Mouse (Mus musculus) liver (tissue): Measurements from ENCODE around the gene Sema3e.

Source experiments
- DNase-seq: peaks from one replicate; pipeline ENCODE4 v3.0.0-alpha.2; 2020; ENCODE audit warnings: mixed read lengths

Gene Sema3e

GRCm38 (mm10) chr5:14089875-14090608 is 65.0 kb downstream of the Sema3e start:
- no peak for DNase-seq

DNA sequence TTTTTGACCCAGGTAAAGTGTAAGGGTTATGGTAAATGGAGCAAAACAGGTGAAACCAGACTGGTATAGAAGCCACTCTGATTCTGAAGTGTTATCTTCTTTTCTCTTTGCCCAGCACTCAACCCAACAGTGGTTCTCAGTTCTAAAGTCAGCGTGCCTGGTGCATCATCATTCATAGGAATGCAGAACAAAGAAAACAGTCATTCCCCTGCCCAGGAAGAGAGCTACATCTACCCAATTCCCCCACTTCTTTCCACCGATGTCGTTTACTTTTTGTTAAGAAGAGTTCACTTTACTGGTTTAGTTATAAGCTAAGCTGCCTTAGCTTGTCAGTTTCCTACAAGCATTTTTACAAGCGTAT is 65.5 kb downstream of the Sema3e start:
- DNase-seq: no peak

DNA sequence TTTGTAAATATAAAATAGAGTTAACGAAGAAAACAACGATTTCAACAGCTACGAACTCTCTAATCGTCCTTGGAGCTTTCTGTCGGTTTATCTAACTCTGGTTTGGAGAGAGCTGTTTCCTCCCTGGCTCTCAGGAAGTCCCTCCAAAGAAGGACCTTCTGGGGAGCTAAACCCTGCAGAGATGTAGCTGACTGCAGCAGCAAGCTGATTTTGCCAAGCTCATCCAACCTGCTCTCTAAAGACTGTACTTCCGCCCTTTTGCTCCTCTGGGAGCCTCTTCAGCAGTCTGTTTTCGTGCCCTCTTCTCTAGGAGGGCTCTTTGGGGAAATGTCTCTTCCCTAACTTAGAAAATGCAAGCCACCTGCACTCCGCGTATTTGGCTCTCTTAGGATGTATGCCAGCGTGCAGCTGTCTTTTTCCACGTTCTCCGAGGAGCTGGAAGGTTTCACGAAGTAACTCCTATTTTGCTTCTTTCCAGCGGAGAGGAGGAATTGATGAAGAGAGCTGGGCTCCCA is 67.2 kb downstream of the Sema3e start:
- no peak for DNase-seq

DNA sequence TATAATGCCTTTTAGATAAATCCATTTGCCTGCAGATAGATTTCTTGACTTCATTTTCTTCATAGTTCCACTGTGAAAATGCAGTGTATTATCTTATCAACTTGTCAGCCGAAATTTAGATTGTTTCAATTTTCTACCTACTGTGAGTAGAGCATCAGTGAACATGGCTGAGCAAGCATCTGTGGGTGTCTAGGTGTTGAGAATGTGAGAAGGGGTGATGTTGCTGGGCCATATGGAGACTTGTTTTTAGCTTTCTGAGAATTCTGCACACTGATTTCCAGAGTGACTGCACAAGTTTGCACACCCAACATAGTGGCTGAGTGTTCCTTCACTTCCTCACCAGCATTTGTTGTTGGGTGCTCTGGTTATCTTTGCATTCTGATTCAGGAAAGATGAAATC is 71.1 kb downstream of the Sema3e start:
- no peak for DNase-seq

DNA sequence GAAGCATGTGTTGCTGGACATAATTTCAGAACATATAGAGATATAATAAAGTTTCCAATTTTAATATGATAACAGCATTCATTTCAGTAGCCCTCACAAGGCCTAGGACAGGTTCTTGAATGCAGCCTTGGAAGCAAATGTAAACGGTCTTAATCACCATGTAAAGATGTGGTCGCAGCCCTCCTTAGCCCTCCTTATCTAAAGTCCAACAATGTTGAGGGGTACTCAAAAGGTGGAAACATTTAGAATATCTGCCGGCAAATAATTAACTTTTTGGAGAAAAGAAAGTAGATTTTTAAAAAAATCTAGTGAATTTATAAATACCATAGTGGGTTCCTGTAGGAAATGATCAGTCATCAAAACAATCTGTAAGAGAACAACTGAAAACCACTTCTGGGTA is 73.6 kb downstream of the Sema3e start:
- no peak for DNase-seq

DNA sequence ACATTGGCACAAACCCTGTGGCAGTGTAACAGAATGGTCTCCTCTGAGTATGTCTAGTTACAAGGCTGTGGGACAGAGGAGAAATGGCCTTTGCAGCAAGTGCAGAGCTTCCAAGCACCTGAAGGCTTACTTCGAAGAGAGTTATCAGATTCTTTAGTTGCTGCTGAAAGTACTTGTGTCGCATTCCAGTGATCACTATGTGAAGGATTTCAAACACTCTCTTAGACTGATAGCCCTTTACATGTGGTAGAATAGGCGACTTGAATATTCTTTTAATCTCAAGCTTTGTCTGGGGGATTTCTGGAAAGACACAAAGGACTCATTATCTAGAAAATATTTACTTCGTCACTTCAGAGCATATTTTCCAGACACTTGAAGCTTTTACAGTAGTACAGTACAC is 82.3 kb downstream of the Sema3e start:
- DNase-seq: no peak

GRCm38 (mm10) chr5:14109001-14109400 is 83.9 kb downstream of the Sema3e start:
- DNase-seq: no peak

DNA sequence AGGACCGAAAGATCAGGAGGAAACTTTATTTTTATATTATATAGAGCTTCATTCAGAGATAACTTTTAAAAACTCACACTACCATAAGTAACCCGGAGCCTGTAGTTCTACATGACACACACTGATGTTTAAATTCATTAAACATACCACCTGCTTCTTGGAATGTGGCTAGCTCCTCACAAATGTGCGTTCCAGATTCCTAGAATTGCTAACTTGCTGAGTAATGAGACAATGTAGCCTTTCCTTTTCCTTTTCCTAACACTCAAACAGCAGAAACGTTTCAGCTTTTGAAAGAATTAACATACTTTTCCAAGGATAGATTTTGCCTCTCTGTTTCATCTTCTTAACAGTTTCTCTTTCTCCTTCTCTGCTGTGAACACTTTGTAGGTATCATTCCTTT is 86.3 kb downstream of the Sema3e start:
- DNase-seq: no peak

DNA sequence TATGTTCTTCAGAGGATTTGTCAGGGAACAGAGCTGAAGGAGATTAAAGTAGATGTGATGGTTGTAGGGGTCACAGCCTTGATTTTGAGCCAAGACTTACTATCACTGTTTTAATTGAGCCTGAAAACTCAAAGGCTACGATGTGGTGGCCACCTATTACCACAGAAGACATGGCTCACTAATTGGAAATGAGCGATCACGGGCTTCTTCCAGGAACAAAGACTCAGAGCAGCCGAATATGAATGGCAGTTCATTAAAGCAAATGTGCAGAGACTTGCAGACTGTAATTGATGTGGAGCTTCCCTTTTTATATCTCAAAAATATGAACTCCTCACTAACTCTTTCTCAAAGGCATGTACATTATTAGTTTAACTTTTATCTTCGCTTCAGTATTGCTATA is 96.8 kb downstream of the Sema3e start:
- DNase-seq: no peak

DNA sequence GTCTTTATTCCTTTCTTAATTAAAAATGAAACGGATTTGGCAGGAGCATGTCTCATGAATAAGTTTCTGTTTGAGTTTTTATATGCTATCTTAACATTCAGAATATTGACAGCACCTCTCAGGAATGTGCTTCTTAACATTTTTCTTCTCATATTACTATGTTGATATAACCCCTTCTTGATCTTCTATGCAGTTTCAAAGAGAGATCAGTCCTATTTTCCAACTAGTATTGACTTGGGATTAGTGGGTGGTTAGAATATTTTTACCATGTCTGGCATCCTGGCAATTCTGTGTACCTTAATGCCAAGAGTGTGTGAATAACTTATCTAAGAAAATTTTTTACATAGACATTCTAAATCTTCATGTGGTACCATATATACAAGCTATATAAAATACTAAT is 101.5 kb downstream of the Sema3e start:
- DNase-seq: no peak

DNA sequence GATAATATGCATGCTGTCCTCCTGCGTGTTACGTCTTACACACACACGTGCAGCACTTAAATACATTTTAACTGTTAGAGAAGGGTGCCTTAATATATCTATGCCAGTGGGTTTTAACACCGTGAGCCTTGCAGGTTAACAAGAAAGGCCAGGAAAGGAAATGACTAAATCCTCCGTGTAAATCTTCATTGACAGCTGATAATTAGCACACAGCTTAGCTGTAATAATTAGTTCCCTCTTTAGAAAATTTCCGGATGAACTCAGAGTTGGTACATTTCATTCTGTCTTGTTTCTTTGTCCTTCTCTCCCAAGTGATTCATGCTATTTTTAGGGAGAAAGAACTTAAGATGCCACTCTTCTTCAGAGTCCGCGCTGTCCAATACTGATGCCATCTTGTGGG is 110.9 kb downstream of the Sema3e start:
- no peak for DNase-seq

GRCm38 (mm10) chr5:14138725-14139124 is 113.6 kb downstream of the Sema3e start:
- DNase-seq: no peak

DNA sequence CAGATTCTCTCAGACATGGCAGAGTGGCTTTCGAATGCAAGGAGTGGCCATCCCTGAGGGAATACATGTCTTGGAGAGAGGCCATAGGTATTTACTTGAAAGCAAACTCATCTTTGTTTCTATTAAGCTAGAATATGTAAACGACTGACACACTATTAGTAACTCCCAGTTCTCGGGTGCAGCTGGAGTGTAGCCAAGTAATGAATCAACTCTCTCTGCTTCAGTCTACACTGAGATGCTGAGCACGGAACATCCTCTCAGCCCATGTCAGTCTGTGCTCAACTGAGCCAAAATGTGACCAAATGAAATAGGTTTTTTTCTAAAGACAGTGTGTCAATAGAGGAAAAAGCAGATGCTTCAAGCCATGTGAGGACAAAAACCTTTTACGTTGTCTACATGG is 137.5 kb downstream of the Sema3e start:
- DNase-seq: no peak

DNA sequence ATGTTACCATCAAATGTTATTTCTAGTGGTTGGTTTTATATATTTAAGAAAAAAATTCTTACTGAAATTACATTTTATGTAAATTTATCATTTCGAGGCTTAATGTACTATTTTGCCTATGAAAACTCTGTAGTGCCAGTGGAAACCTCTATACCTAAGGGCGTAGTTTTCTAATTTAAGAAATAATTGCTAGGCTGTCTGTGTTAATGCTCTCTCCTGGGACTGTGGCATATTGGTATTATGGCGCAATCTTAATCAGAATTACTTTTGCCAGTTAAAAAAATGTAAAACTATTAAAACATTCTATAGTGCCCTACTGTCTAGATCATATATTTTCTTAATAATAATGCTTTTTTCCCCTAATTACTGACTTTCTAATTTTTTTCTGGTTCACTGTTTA is 138.2 kb downstream of the Sema3e start:
- DNase-seq: no peak

GRCm38 (mm10) chr5:14167776-14168175 is 142.7 kb downstream of the Sema3e start:
- no peak for DNase-seq

DNA sequence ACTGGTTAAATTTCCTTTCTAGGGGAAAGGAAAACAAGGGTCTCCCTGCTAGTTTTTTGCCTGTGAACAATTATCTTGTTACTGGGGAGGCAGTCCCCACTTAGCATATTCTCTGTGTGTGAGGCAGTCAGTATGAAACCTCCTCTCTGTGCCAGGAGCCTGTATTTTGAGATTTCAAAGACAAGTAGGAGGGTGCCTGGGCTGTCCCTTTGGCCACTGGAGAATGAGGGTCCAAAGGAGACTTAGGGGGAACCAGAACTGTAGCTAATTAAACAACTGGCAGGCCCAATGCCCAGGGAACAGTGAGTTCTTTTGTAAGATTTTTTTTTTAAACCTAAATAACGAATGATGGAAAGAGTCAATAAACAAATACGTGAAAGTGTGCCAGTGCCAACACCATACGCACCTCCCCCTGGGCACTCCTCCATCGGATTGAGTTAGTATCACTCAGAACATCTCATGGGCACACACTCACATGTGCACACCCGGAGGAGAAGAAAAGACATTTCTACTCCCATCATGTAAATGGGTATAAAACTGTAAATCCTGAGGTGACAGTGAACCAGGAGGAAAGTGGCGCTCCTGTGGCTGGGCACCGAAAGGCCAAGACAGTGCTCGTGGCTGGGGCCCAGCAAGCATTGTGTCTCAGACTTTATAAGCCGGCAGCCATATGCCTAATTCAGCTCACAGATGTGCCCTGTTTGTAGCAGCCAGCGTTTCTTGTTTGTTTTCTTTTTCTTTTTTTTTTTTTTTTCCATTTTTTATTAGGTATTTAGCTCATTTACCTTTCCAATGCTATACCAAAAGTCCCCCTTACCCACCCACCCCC is 148.5 kb downstream of the Sema3e start:
- DNase-seq: no peak

DNA sequence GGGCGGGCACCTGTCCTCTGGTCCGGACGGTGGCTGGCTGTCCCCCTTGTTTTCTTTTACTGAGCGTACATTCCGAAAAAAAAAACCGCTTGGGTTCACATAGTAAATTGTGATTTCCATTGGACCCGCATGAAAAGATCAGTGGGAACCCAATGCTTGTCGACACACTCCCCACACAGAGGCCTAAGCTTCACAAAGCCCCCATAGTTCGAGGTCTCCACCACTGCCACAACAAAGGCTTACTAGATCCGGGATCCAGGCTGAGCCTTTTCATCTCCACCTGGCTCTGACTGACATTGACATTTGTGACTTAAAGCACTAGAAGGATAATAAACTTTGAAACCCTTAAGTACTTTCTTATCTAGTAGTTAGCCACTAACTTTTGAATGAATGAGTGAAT is 155.5 kb downstream of the Sema3e start:
- no peak for DNase-seq

- DNase-seq: no peak
These were observed 157.1 kb downstream of the Sema3e start for GRCm38 (mm10) chr5:14182156-14182555.

DNA sequence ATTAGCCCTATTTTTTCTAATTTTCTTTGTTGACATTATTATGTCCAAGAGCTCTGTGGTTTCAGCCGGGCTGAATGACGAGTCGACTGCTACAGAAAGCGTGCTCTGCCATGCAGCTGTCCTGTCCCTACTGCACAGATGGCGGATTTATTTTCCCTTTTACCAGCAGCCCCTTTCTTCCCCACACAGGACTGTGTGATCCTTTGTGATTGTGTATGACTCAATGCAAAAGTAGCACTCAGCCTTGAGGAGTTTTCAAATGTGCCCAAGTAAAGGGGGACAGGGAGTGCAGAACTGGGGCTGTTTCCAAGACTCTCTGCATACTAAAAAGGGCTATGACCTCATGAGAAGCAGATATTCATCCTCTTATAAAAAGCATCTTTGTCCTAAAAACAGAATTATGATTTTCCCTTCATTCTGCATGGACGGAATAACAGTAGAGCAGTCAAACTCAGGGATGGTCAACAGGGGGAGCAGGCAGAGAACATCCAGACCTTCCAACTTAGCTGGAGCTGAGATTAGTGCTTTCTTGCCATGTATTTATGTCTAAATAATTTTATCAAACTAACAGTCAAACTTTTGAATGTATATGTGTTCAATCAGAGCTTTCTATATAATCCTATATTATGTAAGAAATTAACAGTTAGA is 170.2 kb downstream of the Sema3e start:
- no peak for DNase-seq

- DNase-seq: no peak
These were observed 173.4 kb downstream of the Sema3e start for GRCm38 (mm10) chr5:14198344-14199040.

GRCm38 (mm10) chr5:14206794-14207193 is 181.7 kb downstream of the Sema3e start:
- DNase-seq: no peak

GRCm38 (mm10) chr5:14209962-14210361 is 184.9 kb downstream of the Sema3e start:
- no peak for DNase-seq

DNA sequence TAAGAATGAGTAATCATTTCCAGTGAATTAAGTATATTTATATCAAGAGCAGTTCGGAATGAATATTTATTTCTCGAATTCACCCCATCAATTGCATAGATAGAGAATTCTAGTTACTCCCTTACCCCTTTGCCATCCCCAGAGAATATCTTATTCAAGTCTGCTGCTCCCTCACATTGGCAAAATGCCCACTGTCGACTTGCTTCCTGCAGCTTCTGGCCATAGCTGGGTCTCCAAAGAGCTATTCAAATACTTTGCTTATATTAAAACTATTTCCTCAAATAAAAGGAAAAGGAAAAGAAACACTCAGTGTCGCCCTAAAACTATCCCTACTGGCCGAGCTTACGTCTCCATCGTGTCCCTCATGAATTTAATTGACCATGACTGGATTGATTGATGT is 191.1 kb downstream of the Sema3e start:
- no peak for DNase-seq
